Mouse (Mus musculus) gastrocnemius, postnatal 36 days (tissue): ENCODE measurements around the gene Usp18. TPM values are rescaled to one million over a fixed set of nuclear protein-coding genes. Genes with fewer than 3 reads are reported as not detected.

ENCODE experiments used
- DNase-seq, 2 experiments: peaks; one replicate each; pipeline ENCODE4 v3.0.0; 2022
- intact Hi-C: fragments of 180-260 bp; cut with DNase I; formaldehyde crosslinking; loops from one replicate; pipeline ENCODE4 v1.15.1; 2025
- total RNA-seq, 2 experiments: library from RNA; stranded (reverse); gene quantifications; 2 replicates each; pipeline ENCODE4 v1.2.3; 2021

The Usp18 gene
- total RNA-seq, 2 experiments from 2014 or later = 0.48 to 1.2 TPM

DNA sequence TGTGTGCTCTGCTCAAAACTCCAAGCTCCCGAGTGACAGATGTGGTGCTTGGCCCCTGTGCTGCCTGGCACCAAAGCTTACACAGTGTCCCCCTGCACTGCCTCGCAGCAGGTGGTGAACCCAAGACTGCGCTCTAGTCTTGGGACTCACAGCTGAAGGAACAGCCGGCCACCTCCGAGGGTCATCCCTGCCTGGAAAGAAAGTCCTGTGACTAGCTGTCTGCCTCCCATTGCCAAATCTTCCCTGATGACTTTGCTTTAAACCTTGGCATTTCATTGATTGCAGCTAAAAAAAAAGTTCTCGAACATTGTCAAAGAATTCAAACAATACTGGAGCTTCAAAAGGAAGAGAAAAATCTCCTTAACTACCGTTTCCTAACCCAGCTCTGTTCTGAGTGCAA lies 53.6 kb downstream of the Usp18 start:
- no peak for DNase-seq
- intact Hi-C loops = no loop called here

DNA sequence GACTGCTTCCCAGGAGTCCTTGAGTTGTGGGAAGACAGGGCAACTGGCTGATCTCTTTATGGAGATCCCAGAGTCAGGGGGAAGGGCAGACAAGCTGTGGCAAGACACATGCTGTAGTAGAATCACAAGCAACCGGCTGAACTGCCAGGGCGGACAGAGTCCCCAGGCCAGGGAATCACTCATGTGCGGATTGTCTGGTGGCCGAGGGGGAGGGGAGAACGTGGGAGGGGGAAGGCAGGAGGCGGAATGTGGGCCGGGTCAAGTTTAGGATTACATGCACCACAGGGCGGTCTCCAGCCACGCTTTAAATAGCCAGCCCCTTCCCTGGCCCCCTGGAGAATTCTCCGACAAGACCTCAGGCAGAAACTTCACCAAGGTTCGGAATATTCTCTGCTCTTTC lies 54.2 kb downstream of the Usp18 start, which contains the start of gene Slc6a13:
Gene Slc6a13 (plus strand): TSS at position 274 of the 400 bp plus-strand sequence.
- DNase-seq = no peak
- intact Hi-C loops = no loop called here

DNA sequence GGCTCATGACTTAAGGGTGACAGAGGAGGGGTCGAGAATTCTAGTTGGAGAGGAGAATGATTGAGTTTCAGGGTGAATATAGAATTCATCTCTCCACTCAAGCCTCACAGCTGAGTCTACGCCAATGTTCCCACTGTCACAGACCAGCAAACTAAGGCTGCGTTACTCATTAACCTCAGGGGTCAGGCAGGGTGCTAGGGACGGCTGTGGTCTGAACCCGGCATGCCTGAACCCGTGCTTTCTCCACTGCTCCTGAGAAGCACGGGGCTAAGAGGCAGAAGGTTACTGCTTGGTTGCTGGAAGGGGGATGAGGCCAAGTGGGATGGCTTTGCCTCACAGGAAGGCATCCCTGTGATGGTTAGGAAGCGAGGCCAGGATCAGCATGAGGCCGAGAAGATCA lies 54.8 kb downstream of the Usp18 start:
- intact Hi-C loops = no loop called here
- DNase-seq = no peak

DNA sequence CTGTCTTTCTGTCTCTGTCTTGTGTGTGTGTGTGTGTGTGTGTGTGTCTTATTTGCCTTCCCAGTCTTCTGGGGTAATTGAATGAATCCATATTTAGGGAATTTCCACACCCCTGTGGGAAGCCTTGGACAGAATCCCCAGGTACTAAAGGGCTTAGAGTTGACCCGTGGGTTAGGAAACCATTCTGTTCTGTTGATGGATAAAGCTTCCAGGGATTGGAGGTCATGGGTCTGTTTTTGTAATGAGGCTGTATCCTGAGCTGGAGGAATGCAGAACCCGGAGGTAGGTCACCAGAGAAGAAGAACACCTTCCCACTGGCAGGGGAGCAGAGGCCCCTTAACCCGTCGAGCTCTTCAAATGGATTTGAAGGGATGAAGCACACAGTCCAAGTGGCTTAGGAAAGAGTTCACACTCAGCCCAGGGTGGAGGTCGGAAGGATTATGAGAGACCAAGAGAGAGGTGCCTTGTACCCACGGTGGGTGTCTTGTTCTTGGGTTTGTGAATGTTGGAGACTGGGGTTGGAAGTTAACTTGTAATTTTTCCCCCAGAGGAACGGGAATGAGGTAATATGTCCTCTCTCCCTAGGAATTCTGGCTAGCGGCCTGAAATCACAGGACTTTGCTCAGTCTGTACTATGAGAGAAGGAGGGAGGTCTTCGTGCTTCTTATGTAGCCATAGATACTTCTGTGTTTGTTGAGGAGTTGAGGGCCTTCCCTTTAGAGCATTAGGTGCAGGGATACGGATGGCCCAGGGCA lies 57.9 kb downstream of the Usp18 start:
- DNase-seq = no peak
- intact Hi-C loops = no loop called here

DNA sequence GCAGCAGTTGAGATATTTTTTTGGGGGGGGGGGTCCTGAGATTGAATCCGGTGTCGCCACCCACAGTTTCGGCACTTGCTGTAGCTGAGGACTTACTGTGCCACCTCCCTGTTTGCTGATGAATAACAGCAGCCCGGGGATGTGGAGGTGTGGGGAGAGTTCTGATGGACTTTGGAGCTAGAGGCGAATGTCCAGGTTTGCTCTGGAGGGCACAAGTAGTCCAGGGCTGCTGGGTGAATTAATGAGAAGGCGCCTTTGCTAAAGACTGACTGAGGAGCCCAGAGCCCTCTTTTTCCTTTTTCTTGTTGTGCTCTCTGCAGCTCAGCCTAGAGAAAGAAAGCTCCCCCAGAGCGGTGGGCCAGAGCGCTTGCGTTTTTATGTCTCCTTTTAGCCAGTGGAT lies 58.9 kb downstream of the Usp18 start:
- intact Hi-C loops = no loop called here
- DNase-seq = no peak

DNA sequence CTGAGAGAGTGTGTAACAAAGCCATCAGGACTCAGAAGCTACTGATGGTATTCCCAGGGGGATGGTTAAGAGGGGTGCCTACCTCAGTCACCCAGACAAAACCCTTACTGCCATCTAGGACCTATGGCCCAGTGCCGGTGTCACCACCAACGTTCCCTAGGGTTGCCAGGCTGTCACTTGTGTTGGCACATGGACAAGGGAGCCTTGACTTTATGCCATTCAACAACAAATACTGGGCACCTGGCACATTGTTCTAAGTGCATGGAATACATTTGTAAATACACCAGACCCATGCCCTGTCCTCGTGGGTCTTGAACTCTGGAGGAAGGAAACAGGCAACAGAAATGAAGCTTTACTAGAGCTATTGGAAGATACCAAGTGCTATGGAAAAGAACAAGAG lies 59.9 kb downstream of the Usp18 start:
- no peak for DNase-seq
- intact Hi-C loops = no loop called here

DNA sequence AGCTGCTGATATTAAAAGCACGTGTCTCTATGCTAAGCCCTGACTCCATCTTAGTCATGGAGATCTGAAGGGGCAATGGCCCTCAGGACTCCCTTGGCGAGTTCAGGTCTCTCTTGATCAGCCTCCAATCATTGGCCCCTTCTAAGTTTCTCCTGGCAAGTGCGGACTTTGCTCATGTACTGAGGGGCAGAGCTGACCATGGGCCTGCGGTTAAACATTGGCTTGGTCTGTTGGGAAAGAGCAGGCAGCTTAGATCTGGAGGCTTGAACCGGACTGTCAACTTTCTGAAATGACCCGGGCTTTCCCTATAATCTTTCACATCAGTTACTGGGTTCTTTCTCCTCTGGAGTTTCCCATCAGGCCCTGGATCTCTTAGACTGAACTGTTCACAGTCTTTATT lies 65.3 kb downstream of the Usp18 start:
- DNase-seq = no peak
- intact Hi-C loops = no loop called here

DNA sequence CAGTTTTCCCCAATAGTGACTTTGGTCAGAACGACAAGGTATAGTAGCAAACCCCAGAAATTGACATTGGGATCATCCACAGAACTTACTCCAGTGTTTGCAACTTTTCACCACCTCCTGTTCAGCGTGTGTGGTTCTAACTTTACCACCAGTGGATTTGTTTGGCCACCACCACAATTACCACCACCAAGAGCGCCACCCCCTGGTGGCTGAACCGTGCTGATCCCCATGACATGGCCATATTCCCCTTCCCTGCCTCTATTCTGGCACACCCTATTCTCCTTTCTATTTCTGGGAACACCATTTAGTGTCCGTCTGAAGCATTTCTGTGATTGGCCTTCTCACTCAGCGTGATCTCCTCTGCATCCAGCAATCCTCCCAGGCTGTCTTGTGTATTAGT lies 73.4 kb downstream of the Usp18 start:
- intact Hi-C loops = no loop called here
- DNase-seq = no peak

Other genes starting within 250 kb of the Usp18 start
- 10 to 100 TPM; 49.6 to 54.7 TPM for gene Mical3, start 114.9 kb upstream of the Usp18 start, total RNA-seq
- 1 to 10 TPM; 2.2 to 2.9 TPM for gene Pex26, start 62.2 kb upstream of the Usp18 start, total RNA-seq
- 100 to 1,000 TPM; 183 to 207 TPM for gene Tuba8, start 35.2 kb upstream of the Usp18 start, total RNA-seq
- gene Slc6a13, start 54.3 kb downstream of the Usp18 start, total RNA-seq = under 1 TPM; 0.23 to 0.32 TPM
- gene Slc6a12, start 97.2 kb downstream of the Usp18 start, total RNA-seq = under 1 TPM in 1 of 2 experiments, not detected in 1; 0.42 TPM
- under 1 TPM; 0.52 to 0.64 TPM for gene Iqsec3, start 227.8 kb downstream of the Usp18 start, total RNA-seq